Mouse (Mus musculus): ENCODE measurements at regions not wholly inside any gene's neighbourhood (a gene's known extent, or its start where the extent isn't known, plus 50 kb on each side); places are given as distances from the start of the nearest gene placed in this dataset.

GRCm38 (mm10) chr13:79453227-79453626, 1253.7 kb upstream of the Nr2f1 start:
- no peak for DNase-seq

- DNase-seq: no peak
Measured at GRCm38 (mm10) chr13:79443113-79443512, 1243.6 kb upstream of the Nr2f1 start.

- no peak for DNase-seq
Measured at GRCm38 (mm10) chr13:79442701-79443100, 1243.1 kb upstream of the Nr2f1 start.

- no peak for DNase-seq
Measured at GRCm38 (mm10) chr13:79431465-79431864, 1231.9 kb upstream of the Nr2f1 start.

GRCm38 (mm10) chr13:79430987-79431386, 1231.4 kb upstream of the Nr2f1 start:
- no peak for DNase-seq

- no peak for DNase-seq
Measured at GRCm38 (mm10) chr13:79430562-79430961, 1231.0 kb upstream of the Nr2f1 start.

GRCm38 (mm10) chr13:79417841-79418240, 1218.3 kb upstream of the Nr2f1 start:
- DNase-seq: no peak

GRCm38 (mm10) chr13:79400082-79400481, 1200.5 kb upstream of the Nr2f1 start:
- no peak for DNase-seq

- no peak for DNase-seq
Measured at GRCm38 (mm10) chr13:79393938-79394337, 1194.4 kb upstream of the Nr2f1 start.

- no peak for DNase-seq
Measured at GRCm38 (mm10) chr13:79387928-79388327, 1188.4 kb upstream of the Nr2f1 start.

- DNase-seq: no peak
Measured at GRCm38 (mm10) chr13:79341494-79341893, 1141.9 kb upstream of the Nr2f1 start.

GRCm38 (mm10) chr13:79340459-79340858, 1140.9 kb upstream of the Nr2f1 start:
- no peak for DNase-seq

- DNase-seq: no peak
Measured at GRCm38 (mm10) chr13:79339793-79340192, 1140.2 kb upstream of the Nr2f1 start.

- DNase-seq: no peak
Measured at GRCm38 (mm10) chr13:79320146-79320545, 1120.6 kb upstream of the Nr2f1 start.

GRCm38 (mm10) chr13:79309584-79310110, 1110.1 kb upstream of the Nr2f1 start:
- peak in 1 of 2 experiments; percentile 17 for DNase-seq

- DNase-seq: no peak
Measured at GRCm38 (mm10) chr13:79297225-79297710, 1097.7 kb upstream of the Nr2f1 start.

GRCm38 (mm10) chr13:79288022-79288421, 1088.5 kb upstream of the Nr2f1 start:
- DNase-seq: no peak

- DNase-seq: no peak
Measured at GRCm38 (mm10) chr13:79286181-79286580, 1086.6 kb upstream of the Nr2f1 start.

GRCm38 (mm10) chr13:79285478-79285877, 1085.9 kb upstream of the Nr2f1 start:
- DNase-seq: peak in 1 of 2 experiments; percentile 2

- DNase-seq: no peak
Measured at GRCm38 (mm10) chr13:79277714-79278113, 1078.2 kb upstream of the Nr2f1 start.

GRCm38 (mm10) chr13:79277313-79277712, 1077.8 kb upstream of the Nr2f1 start:
- DNase-seq: no peak

- no peak for DNase-seq
Measured at GRCm38 (mm10) chr13:79255362-79255761, 1055.8 kb upstream of the Nr2f1 start.

GRCm38 (mm10) chr13:79252385-79252784, 1052.8 kb upstream of the Nr2f1 start:
- no peak for DNase-seq

- DNase-seq: no peak
Measured at GRCm38 (mm10) chr13:79251269-79251668, 1051.7 kb upstream of the Nr2f1 start.
